Mouse (Mus musculus) heart, embryonic 12.5 days (tissue): ENCODE measurements at regions not wholly inside any gene's neighbourhood (a gene's known extent, or its start where the extent isn't known, plus 50 kb on each side); places are given as distances from the start of the nearest gene placed in this dataset.

ENCODE experiments used
- ATAC-seq: fragments of 200-750 bp; cut with Nextera tagmentation; 2 replicates; pipeline ENCODE4 v1.8.0; 2017; ENCODE audit warnings: moderate TSS enrichment, moderate library complexity; ENCODE audit not compliant: insufficient number of reproducible peaks, low FRiP score
- H3K27ac ChIP-seq: fragments of 300-500 bp; sonication (generic); 2 replicates; pipeline ENCODE4 v1.5.1; 2016; ENCODE audit warnings: mild to moderate bottlenecking, moderate library complexity; ENCODE audit not compliant: poor library complexity, severe bottlenecking
- H3K27me3 ChIP-seq: fragments of 300-500 bp; sonication (generic); replicated peaks from 2 replicates; pipeline ENCODE4 v1.6.1; 2016; ENCODE audit warnings: mild to moderate bottlenecking, moderate library complexity
- H3K36me3 ChIP-seq: fragments of 300-500 bp; sonication (generic); 2 replicates; pipeline ENCODE4 v1.6.1; 2016; ENCODE audit warnings: mild to moderate bottlenecking, moderate library complexity
- H3K4me1 ChIP-seq: fragments of 300-500 bp; sonication (generic); replicated peaks from 2 replicates; pipeline ENCODE4 v1.6.1; 2016; ENCODE audit warnings: mild to moderate bottlenecking
- H3K4me2 ChIP-seq: fragments of 300-500 bp; sonication (generic); 2 replicates; pipeline ENCODE4 v1.6.1; 2016; ENCODE audit warnings: mild to moderate bottlenecking, moderate library complexity
- H3K4me3 ChIP-seq: fragments of 300-500 bp; sonication (generic); 2 replicates; pipeline ENCODE4 v1.5.1; 2016; ENCODE audit warnings: mild to moderate bottlenecking
- H3K9ac ChIP-seq: fragments of 300-500 bp; sonication (generic); 2 replicates; pipeline ENCODE4 v1.6.1; 2016; ENCODE audit warnings: mild to moderate bottlenecking, moderate library complexity
- H3K9me3 ChIP-seq: fragments of 300-500 bp; sonication (generic); replicated peaks from 2 replicates; pipeline ENCODE4 v1.6.1; 2016; ENCODE audit warnings: mild to moderate bottlenecking, moderate library complexity
- WGBS: fragments of 180-500 bp; shearing (Covaris S2); methylation state at CpG from one replicate; pipeline ENCODE4 v1.1.7; 2016; 5-methylcytosine and 5-hydroxymethylcytosine counted together

- Histone ChIP-seq H3K4me2 (peak overlapping the region; percentile 53), H3K36me3 (no peaks in the 10 kb centered on the region), H3K4me1 (peaks cover 35% of the 10 kb centered on the region), H3K27ac (peak overlapping the region; percentile 85), H3K4me3 (no peak overlapping the region), H3K9ac (no peak overlapping the region), H3K9me3 (peaks cover 5% of the 10 kb centered on the region), H3K27me3 (no peaks in the 10 kb centered on the region)
- WGBS = 24% methylated on average over 5 of the region's 5 CpGs
- ATAC-seq = peak; percentile 84
Observed at GRCm38 (mm10) chr6:122394160-122394559, 53.8 kb upstream of the Phc1 start.

- Histone ChIP-seq H3K36me3 (no peaks in the 10 kb centered on the region), H3K27me3 (no peaks in the 10 kb centered on the region), H3K9me3 (peaks cover 5% of the 10 kb centered on the region), H3K4me2 (peak overlapping the region; percentile 53), H3K4me3 (peak overlapping the region; percentile 29), H3K4me1 (peaks cover 35% of the 10 kb centered on the region), H3K9ac (peak overlapping the region; percentile 57; the same call in 1 of the 2 replicates), H3K27ac (peak overlapping the region; percentile 85)
- 24% methylated on average over 19 of the region's 19 CpGs for WGBS
- peak; percentile 87 for ATAC-seq
Observed at GRCm38 (mm10) chr6:122393231-122393881, 53.0 kb upstream of the Phc1 start.

- H3K9ac ChIP-seq = 0 out of 2 replicates have a peak overlapping the region, but pooled peaks have one; percentile 2
Observed at GRCm38 (mm10) chr6:122391725-122392667, 51.6 kb upstream of the Phc1 start.

GRCm38 (mm10) chr6:122391126-122391525 is 50.8 kb upstream of the Phc1 start:
- no peak for ATAC-seq
- Histone ChIP-seq H3K9ac (no peak overlapping the region), H3K4me2 (peak overlapping the region; percentile 53), H3K4me3 (peak overlapping the region; percentile 29; the same call in 1 of the 2 replicates), H3K27ac (peak overlapping the region; percentile 85; the same call in 1 of the 2 replicates), H3K4me1 (peaks cover 35% of the 10 kb centered on the region), H3K9me3 (peaks cover 5% of the 10 kb centered on the region), H3K36me3 (no peaks in the 10 kb centered on the region), H3K27me3 (no peaks in the 10 kb centered on the region)
- WGBS = 54% methylated on average over 10 of the region's 10 CpGs

More at GRCm38 (mm10) chr6:122391725-122392667, 51.6 kb upstream of the Phc1 start:
- H3K27me3 ChIP-seq = no peaks in the 10 kb centered on the region
- peak overlapping the region; percentile 29 for H3K4me3 ChIP-seq
- 32% methylated on average over 29 of the region's 29 CpGs for WGBS
- peaks cover 35% of the 10 kb centered on the region for H3K4me1 ChIP-seq
- peak overlapping the region; percentile 85 for H3K27ac ChIP-seq
- H3K36me3 ChIP-seq = no peaks in the 10 kb centered on the region
- H3K9me3 ChIP-seq = peaks cover 5% of the 10 kb centered on the region
- ATAC-seq = 0 out of 2 replicates have a peak, but pooled peaks have one; percentile 22
- peak overlapping the region; percentile 53 for H3K4me2 ChIP-seq

GRCm38 (mm10) chr6:122390720-122391119 is 50.4 kb upstream of the Phc1 start:
- Histone ChIP-seq H3K4me2 (peak overlapping the region; percentile 5; the same call in 1 of the 2 replicates), H3K4me1 (peaks cover 35% of the 10 kb centered on the region), H3K4me3 (no peak overlapping the region), H3K27ac (no peak overlapping the region), H3K36me3 (no peaks in the 10 kb centered on the region), H3K9me3 (peaks cover 4% of the 10 kb centered on the region), H3K27me3 (no peaks in the 10 kb centered on the region), H3K9ac (no peak overlapping the region)
- 29% methylated on average over 13 of the region's 13 CpGs for WGBS
- peak; percentile 58 for ATAC-seq
